Mouse (Mus musculus) midbrain, embryonic 16.5 days (tissue): ENCODE data around the gene 1810043G02Rik. TPM values are rescaled to one million over a fixed set of nuclear protein-coding genes. Genes with fewer than 3 reads are reported as not detected.

Experiments used
- ATAC-seq: fragments of 200-750 bp; cut with Nextera tagmentation; 2 replicates; pipeline ENCODE4 v1.8.0; 2017; ENCODE audit warnings: moderate TSS enrichment
- H3K27ac ChIP-seq: fragments of 300-500 bp; sonication (generic); 2 replicates; pipeline ENCODE4 v1.5.1; 2014; ENCODE audit warnings: mild to moderate bottlenecking, low read length, mixed read lengths
- H3K27me3 ChIP-seq: fragments of 300-500 bp; sonication (generic); 2 replicates; pipeline ENCODE4 v1.6.1; 2014; ENCODE audit warnings: low read depth, low read length, mixed read lengths; ENCODE audit not compliant: control insufficient read depth, insufficient read depth
- H3K36me3 ChIP-seq: fragments of 300-500 bp; sonication (generic); 2 replicates; pipeline ENCODE4 v1.6.1; 2014; ENCODE audit warnings: mild to moderate bottlenecking, low read length, moderate library complexity, mixed read lengths; ENCODE audit not compliant: control insufficient read depth, insufficient read depth
- H3K4me1 ChIP-seq: fragments of 300-500 bp; sonication (generic); 2 replicates; pipeline ENCODE4 v1.6.1; 2014; ENCODE audit warnings: mild to moderate bottlenecking, low read length, mixed read lengths; ENCODE audit not compliant: control insufficient read depth, insufficient read depth
- H3K4me2 ChIP-seq: fragments of 300-500 bp; sonication (generic); 2 replicates; pipeline ENCODE4 v1.6.1; 2014; ENCODE audit warnings: mild to moderate bottlenecking, low read length, mixed read lengths
- H3K4me3 ChIP-seq: fragments of 300-500 bp; sonication (generic); 2 replicates; pipeline ENCODE4 v1.5.1; 2014; ENCODE audit warnings: low read depth, mild to moderate bottlenecking, low read length, moderate library complexity, mixed read lengths
- H3K9ac ChIP-seq: fragments of 300-500 bp; sonication (generic); 2 replicates; pipeline ENCODE4 v1.6.1; 2014; ENCODE audit warnings: low read depth, low read length, mixed read lengths
- H3K9me3 ChIP-seq: fragments of 300-500 bp; sonication (generic); replicated peaks from 2 replicates; pipeline ENCODE4 v1.6.1; 2014; ENCODE audit warnings: mild to moderate bottlenecking, low read length, mixed read lengths; ENCODE audit not compliant: control insufficient read depth, poor library complexity, severe bottlenecking
- WGBS: fragments of 180-500 bp; shearing (Covaris S2); extraction: QIAGEN DNeasy Blood & Tissue Kit; methylation state at CpG from one replicate; pipeline ENCODE4 v1.1.7; 2014; 5-methylcytosine and 5-hydroxymethylcytosine counted together
- polyA plus RNA-seq: library from polyadenylated mRNA; unstranded; fragments of >200 nt; fragmentation: Nextera tagmentation; extraction: Ambion mirVana; gene quantifications from 2 replicates; pipeline ENCODE4 v1.2.1, GENCODE M21; 2015

1810043G02Rik gene
- polyA plus RNA-seq, 1 experiment from 2014 or later: 48.1 TPM

GRCm38 (mm10) chr10:77971191-77971590 is 7.1 kb upstream of the 1810043G02Rik start:
- no peak overlapping the region for H3K27ac ChIP-seq
- 64% methylated on average over 10 of the region's 10 CpGs for WGBS

DNA sequence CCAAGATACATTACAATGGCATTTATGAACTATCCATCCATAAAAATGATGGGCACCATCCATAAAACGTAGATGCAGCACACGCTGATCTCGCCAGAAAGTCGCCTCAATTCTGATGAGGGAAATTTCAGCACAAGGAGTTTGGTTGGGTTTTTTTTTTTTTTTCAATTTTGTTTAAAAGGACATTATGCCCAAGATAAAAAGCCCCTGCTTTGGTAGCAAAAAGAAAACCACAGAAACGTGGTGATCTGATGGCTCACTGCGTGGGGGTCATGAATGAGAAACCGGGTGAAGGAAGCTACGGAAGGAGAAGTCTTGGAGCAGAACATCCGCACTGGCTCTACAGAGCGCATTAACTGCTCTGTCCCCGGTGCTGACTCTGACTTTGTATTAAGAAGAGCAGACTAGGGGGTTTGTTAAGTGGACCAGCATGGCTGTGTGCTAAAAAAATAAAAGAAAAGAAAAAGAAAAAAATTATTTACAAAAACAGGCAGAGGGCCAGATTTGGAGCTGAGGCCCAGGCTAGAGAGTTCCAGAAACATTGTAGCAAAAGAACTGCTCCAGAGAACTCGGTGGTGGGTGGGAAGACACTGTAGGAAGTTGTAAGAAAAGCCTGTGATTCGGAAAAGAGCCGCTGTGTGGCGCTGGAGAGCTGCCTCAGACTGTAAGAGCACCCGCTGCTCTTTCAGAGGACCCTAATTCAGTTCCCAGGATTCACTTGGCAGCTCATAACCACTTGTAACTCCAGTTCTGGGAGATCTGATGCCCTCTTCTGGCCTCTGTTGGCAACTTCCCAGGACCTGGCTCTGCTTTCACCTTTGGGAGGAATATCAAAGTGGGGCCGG is 6.4 kb upstream of the 1810043G02Rik start:
- WGBS: 66% methylated on average over 17 of the region's 17 CpGs
- peaks cover 4% of the 10 kb centered on the region; the same call in 1 of the 2 replicates for H3K27me3 ChIP-seq

More at GRCm38 (mm10) chr10:77971191-77971590, 7.1 kb upstream of the 1810043G02Rik start:
- H3K27me3 ChIP-seq: peaks cover 4% of the 10 kb centered on the region; the same call in 1 of the 2 replicates
- H3K4me3 ChIP-seq: no peak overlapping the region
- H3K9me3 ChIP-seq: no peaks in the 10 kb centered on the region
- no peak for ATAC-seq
- no peaks in the 10 kb centered on the region for H3K36me3 ChIP-seq
- H3K4me2 ChIP-seq: no peak overlapping the region
- no peak overlapping the region for H3K9ac ChIP-seq
- peaks cover 7% of the 10 kb centered on the region for H3K4me1 ChIP-seq

GRCm38 (mm10) chr10:77974323-77974722 is 4.0 kb upstream of the 1810043G02Rik start:
- H3K36me3 ChIP-seq: no peaks in the 10 kb centered on the region
- no peak overlapping the region for H3K4me2 ChIP-seq
- WGBS: 68% methylated on average over 5 of the region's 5 CpGs
- no peak overlapping the region for H3K9ac ChIP-seq
- no peak overlapping the region for H3K27ac ChIP-seq
- no peaks in the 10 kb centered on the region for H3K27me3 ChIP-seq
- ATAC-seq: no peak
- H3K4me3 ChIP-seq: no peak overlapping the region
- H3K9me3 ChIP-seq: no peaks in the 10 kb centered on the region
- H3K4me1 ChIP-seq: peaks cover 9% of the 10 kb centered on the region

More for the DNA sequence above, 6.4 kb upstream of the 1810043G02Rik start:
- no peak for ATAC-seq
- Histone ChIP-seq H3K9ac (no peak overlapping the region), H3K4me2 (no peak overlapping the region), H3K27ac (no peak overlapping the region), H3K9me3 (no peaks in the 10 kb centered on the region), H3K4me1 (peaks cover 7% of the 10 kb centered on the region), H3K36me3 (no peaks in the 10 kb centered on the region), H3K4me3 (no peak overlapping the region)

- 86% methylated on average over 5 of the region's 5 CpGs for WGBS
- no peak for ATAC-seq
Observed at GRCm38 (mm10) chr10:77974811-77975210, 3.5 kb upstream of the 1810043G02Rik start.

GRCm38 (mm10) chr10:77975653-77976052 is 2.7 kb upstream of the 1810043G02Rik start:
- 57% methylated on average over 4 of the region's 4 CpGs for WGBS
- Histone ChIP-seq H3K9ac (no peak overlapping the region), H3K9me3 (no peaks in the 10 kb centered on the region), H3K27me3 (no peaks in the 10 kb centered on the region), H3K27ac (no peak overlapping the region), H3K4me2 (no peak overlapping the region), H3K36me3 (peaks cover 6% of the 10 kb centered on the region; the same call in 1 of the 2 replicates), H3K4me1 (peaks cover 8% of the 10 kb centered on the region), H3K4me3 (no peak overlapping the region)
- ATAC-seq: no peak

More at GRCm38 (mm10) chr10:77974811-77975210, 3.5 kb upstream of the 1810043G02Rik start:
- Histone ChIP-seq H3K9me3 (no peaks in the 10 kb centered on the region), H3K36me3 (no peaks in the 10 kb centered on the region; the same call in 1 of the 2 replicates), H3K4me1 (peaks cover 8% of the 10 kb centered on the region), H3K27me3 (no peaks in the 10 kb centered on the region), H3K9ac (no peak overlapping the region), H3K4me2 (no peak overlapping the region), H3K4me3 (no peak overlapping the region), H3K27ac (no peak overlapping the region)

- Histone ChIP-seq H3K9ac (no peak overlapping the region), H3K36me3 (peaks cover 13% of the 10 kb centered on the region), H3K4me2 (no peak overlapping the region), H3K4me1 (peaks cover 8% of the 10 kb centered on the region), H3K9me3 (no peaks in the 10 kb centered on the region), H3K27ac (no peak overlapping the region), H3K27me3 (no peaks in the 10 kb centered on the region), H3K4me3 (no peak overlapping the region)
- ATAC-seq: no peak
- 78% methylated on average over 8 of the region's 8 CpGs for WGBS
Observed at GRCm38 (mm10) chr10:77976458-77977150, 1.7 kb upstream of the 1810043G02Rik start.

- H3K4me1 ChIP-seq: no peaks in the 10 kb centered on the region
- no peak overlapping the region; the same call in 1 of the 2 replicates for H3K9ac ChIP-seq
- no peak overlapping the region for H3K27ac ChIP-seq
- H3K9me3 ChIP-seq: no peaks in the 10 kb centered on the region
- peaks cover 27% of the 10 kb centered on the region for H3K36me3 ChIP-seq
- ATAC-seq: peak; percentile 63; the same call in 1 of the 2 replicates
- no peaks in the 10 kb centered on the region for H3K27me3 ChIP-seq
- no peak overlapping the region for H3K4me2 ChIP-seq
- H3K4me3 ChIP-seq: no peak overlapping the region
- 0% methylated on average over 4 of the region's 4 CpGs for WGBS
Observed at GRCm38 (mm10) chr10:77984660-77985059, 6.3 kb downstream of the 1810043G02Rik start.

DNA sequence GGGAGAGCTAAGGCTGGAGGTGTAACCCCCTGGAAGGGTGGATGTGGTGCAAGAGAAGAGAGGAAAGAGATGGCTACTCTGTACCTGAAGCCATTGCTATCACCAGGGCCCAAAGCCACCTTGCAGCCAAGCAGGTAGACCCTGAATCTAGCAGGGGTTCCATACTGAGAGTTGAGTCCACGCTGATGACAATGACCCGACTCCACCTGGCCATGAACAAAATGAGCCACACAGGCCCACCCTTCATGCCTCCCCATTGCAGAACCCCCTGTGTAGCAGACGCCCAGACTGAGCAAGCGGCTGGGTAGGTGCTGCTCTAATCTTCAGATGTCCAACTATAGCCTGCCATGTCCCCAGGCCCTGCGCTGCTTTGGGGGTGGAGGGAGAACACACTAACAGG is 7.5 kb downstream of the 1810043G02Rik start:
- no peaks in the 10 kb centered on the region for H3K9me3 ChIP-seq
- no peak for ATAC-seq
- no peaks in the 10 kb centered on the region for H3K27me3 ChIP-seq
- 79% methylated on average over 5 of the region's 5 CpGs for WGBS
- no peak overlapping the region for H3K9ac ChIP-seq
- H3K4me2 ChIP-seq: no peak overlapping the region
- no peak overlapping the region for H3K4me3 ChIP-seq
- H3K27ac ChIP-seq: no peak overlapping the region
- peaks cover 25% of the 10 kb centered on the region for H3K36me3 ChIP-seq
- H3K4me1 ChIP-seq: no peaks in the 10 kb centered on the region

DNA sequence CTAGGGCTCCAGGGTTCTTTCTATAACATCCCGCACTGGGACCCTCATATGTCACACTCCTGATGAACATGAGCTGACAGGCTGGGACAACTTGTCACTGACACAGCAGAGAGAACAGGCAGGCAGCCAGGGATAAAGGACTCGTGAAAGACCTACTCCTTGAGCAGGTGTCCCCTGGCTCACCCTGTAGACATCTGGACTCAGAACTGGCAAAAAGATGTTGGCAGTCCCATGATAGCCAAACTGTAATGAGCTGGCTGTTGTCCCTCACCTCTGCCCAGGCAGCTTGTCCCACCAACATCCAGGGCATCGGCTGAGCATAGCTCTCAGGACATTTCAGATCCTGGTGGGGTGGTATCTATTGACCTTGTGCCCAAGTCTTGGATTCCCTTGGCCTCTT is 17.3 kb downstream of the 1810043G02Rik start:
- no peaks in the 10 kb centered on the region for H3K9me3 ChIP-seq
- no peak overlapping the region for H3K4me3 ChIP-seq
- no peak overlapping the region for H3K9ac ChIP-seq
- 91% methylated on average over 3 of the region's 3 CpGs for WGBS
- H3K4me1 ChIP-seq: no peaks in the 10 kb centered on the region
- no peak for ATAC-seq
- no peak overlapping the region for H3K4me2 ChIP-seq
- H3K27ac ChIP-seq: no peak overlapping the region
- no peaks in the 10 kb centered on the region for H3K27me3 ChIP-seq
- peaks cover 39% of the 10 kb centered on the region for H3K36me3 ChIP-seq
